Mouse (Mus musculus): ENCODE measurements at regions not wholly inside any gene's neighbourhood (a gene's known extent, or its start where the extent isn't known, plus 50 kb on each side); places are given as distances from the start of the nearest gene placed in this dataset.

DNA sequence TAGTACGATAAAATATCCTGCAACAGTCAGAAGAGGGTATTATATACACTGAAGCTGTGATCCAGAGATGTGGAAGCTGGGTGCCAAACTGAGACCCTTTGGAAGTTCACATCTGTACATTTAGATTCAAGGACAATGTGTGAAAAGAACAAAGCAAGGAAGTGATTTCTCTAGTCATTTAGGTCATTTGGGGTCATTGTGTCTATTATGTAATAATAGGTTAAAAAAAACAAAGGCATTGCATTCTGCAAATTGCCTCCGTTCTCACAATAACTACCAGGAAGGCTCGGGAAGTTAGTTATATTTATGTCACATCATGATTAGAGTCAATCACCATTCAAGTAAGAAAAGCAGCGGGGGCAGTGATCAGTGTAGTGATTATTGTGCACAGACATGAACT is 563.3 kb downstream of the Trim52 start:
- no peak for DNase-seq (ENCODE audit: low read depth, low spot score)

DNA sequence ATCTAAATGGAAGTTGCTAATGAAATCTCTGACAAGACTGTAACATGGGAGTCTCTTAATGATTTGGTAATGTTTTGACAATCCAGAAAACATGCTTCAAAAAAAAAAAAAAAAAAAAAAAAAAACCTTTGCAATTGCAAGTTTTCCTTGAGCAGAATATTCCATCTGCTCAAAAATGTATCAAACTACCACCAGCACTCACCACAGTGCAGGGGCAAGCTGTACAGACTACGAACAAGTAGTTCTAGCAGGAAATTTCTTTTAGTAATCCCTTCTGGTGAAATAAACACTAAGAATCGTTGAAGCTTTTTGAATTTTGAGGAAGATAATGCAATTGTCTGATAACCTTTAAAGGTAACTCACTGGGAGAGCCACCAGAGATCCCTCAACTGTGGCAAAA is 572.0 kb downstream of the Trim52 start:
- DNase-seq (ENCODE audit: low read depth, low spot score): no peak

DNA sequence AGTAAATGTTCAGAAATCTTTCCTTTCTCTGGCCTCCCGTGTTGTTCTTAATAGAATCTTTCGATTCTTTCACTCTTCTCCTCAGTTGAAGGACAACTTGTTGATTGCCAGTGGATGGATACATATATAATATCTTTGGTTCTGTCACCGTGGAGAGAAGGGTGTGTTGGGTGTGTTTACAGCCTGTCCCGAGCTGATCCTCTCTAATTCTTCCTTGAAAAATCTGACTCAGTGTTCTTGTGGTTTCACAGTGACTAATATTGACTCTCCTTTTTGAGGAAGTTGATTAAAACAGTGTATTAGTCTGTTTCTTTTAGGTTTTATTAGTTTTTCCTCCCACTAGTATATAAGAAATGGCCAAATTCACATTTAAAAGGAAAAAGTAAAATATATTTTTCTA is 575.2 kb downstream of the Trim52 start:
- peak; percentile 53 for DNase-seq (ENCODE audit: low read depth, low spot score)

DNA sequence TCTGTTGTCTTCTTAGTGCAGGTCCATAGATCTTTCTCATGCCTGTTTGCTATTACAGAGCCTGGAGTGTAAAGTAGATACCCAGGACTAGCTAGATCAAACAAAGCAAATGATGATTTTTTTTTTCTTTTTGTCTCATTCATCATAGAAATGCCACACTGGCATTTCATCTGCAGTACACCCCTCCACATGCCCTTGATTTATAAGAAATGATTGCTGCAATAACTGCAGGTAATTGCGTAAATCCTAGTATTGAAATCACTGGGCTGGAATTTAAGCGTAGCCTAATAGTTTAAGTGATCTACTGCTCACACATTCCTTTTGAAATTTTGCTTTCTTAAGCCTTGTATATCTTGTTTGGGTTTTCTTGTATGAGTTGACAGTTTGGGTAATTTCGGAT is 581.4 kb downstream of the Trim52 start:
- DNase-seq (ENCODE audit: low read depth, low spot score): no peak

DNA sequence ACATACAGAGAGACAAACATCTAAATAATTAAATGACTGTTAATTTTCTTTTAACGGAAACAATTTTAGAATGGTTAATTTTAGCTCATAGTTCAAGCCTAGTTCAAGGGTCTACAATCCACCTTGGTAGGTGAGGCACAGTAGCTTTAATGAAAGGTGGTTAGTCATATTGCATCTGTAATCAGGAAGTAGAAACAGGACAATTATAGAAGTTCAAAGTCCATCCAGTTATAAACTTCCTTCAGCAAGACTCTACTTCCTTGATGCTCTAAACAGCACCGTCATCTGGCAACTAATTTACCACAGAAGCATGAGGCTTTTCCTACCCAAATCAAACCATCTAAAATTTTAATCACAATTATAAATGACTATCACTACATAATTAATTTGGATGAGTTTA is 608.0 kb downstream of the Trim52 start:
- peak; percentile 52 for DNase-seq (ENCODE audit: low read depth, low spot score)

DNA sequence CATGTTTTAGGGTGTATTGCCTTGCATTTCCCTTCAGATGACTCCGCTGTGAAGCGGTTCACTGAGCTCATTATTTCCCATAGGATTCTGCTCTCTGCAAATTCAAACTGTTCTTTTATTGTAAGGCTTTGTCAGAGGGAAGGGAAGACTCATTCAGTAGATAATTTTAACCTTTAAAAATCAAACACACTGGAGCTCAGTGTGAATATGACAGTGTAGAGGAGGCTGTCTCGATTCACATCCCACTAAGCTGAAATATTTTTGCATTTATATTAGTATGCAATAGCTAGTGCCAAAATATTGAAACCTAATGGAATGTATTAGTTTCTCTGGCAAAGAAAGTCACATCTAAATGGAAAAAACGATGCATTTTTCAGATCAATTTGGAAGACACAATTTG is 627.8 kb downstream of the Trim52 start:
- DNase-seq (ENCODE audit: low read depth, low spot score): no peak

DNA sequence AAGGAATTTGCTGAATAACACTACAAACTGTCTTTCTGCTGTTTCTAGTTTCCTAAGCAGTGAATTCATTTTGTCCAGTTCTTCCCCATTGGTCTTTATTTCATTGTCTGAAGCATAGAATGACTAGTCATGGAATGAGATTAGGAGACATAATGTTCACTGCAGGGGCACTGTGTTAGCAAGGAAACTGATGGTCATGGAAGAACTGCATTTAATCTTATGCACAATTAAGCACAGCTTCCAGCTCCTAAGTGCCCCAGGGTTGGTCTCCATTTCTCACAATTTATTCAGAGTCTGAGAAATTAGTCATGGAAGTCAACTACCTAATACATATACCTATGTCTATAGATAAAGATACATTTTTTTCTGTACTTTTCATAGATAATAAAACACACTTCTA is 634.9 kb downstream of the Trim52 start:
- no peak for DNase-seq (ENCODE audit: low read depth, low spot score)

DNA sequence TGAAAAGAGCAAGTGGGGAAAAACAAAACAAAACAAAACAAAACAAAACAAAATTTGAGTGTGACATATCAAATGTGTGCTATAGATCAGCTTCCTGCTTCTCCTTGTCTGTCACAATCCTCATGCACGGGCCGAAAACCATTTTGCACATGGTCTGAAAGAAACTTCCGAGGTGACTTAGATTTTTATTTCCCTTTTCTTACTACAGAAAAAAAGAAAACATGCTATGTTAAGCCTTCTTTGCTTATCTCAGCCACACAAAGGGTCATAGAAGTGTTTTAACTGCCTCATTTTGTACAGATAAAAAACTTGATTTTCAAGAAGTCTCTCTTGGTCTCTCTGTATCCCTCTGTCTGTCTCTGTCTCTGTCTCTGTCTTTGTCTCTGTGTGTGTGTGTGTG is 654.2 kb downstream of the Trim52 start:
- DNase-seq (ENCODE audit: low read depth, low spot score): no peak

DNA sequence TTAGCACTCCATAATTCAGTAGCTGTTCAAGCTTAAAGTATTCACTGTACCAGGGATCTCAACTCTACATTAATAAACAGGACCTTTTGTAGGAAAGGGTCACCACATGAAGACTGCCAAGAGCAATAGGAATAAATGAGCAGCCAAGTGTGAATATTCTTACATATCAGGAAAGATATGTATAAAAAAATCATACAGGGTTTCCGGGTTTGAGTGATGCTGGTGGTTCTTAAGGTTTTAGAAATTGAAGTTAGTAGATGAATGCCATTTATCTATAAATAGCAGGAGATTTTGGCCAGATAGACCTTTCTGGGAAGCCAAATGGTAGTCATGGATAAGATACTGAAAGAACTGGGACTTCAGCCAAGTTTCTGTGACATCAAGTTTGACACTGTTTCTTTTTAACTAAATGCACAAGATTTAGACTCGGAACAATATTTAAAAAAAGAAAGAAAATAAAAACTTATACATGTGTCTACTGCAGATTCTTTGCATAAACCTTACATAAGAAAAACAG is 657.1 kb downstream of the Trim52 start:
- no peak for DNase-seq (ENCODE audit: low read depth, low spot score)

DNA sequence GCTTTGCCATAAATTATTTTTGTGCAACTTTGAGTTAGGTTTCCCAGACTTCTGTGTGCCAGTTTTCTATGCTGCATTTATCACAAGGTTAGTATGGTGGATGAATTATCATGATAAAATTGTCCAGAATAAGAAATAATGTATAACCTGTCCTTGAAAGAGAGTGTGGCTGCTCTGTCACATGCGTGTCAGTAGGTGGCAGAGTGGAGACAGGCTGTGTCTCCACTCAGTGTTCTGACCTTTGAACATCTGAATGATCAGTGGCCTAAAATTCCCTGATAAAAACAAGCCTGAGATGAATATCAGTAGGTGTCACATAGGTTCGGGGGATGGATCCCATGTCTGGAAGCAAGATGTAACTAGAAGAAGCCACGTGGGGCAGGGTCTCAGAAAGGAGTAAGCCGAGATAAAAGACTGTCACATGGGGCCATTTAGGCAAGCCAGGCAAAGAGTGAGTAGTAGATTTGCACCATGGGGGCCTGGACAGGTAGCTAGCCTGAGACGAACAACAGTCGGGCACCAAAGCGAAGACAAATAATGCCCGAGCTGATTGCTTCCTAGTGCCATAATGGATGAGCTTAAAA is 660.0 kb downstream of the Trim52 start:
- peak; percentile 48 for DNase-seq (ENCODE audit: low read depth, low spot score)
